Mouse (Mus musculus) right cerebral cortex, adult 2 months (tissue): ENCODE data around the gene Rtn3.
A peak's percentile ranks its signal among the peaks of the same experiment; 100 is the strongest.

Source experiments
- DNase-seq, 2 experiments: peaks; one replicate each; pipeline ENCODE4 v3.0.0; 2021 to 2022; ENCODE audit warnings: low spot score in 2 of 2

Gene Rtn3

DNA sequence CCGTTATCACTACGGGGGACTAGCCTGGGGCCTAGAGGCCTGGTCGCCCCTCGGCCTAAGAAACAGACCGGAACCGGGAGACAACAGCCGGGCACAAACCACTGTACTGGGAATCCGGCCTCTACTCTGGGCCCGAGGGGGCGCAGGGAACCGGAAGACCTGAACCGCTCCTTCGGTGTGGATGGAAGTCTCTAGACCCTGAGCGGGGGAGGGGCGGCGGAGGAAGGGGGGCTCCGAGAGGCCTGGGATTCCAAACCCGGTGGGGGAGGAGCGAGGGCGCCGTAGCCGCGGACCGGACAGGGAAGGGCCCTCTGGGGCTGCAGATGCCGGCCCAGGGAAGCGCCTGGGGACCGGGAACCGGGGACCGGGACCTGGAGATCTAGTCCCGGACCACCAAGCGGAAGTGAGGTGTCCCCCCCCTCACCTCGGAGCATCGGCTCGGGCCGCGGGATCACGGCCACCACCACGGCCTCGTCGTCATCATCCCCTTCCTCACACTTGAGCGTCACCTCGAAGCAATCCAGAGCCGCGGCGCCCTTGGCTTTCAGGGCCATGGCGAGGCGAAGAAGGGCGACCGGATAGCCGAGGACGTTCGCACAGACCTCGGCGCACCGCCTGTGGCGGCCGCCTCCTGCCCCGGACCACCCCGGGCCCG is 100.7 kb downstream of the Rtn3 start:
- DNase-seq: peak; percentile 37 to 59

DNA sequence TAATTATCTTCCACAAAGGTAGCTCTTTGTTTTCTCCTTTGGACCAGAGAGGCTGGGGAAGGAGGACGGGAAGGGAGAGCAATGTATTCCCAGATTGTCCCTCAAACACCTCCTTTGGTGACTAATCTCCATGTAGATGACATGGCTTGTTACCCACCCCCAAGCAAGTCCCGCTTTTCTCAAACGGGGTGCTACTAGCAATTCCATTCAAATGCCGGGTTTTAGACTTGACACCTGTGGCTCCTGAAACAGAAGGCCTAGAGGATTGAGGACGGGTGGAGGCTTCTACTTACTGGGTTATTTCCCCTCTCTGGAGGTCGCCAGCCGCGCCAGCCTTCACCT is 101.2 kb downstream of the Rtn3 start:
- peak in 1 of 2 experiments; percentile 37 for DNase-seq

DNA sequence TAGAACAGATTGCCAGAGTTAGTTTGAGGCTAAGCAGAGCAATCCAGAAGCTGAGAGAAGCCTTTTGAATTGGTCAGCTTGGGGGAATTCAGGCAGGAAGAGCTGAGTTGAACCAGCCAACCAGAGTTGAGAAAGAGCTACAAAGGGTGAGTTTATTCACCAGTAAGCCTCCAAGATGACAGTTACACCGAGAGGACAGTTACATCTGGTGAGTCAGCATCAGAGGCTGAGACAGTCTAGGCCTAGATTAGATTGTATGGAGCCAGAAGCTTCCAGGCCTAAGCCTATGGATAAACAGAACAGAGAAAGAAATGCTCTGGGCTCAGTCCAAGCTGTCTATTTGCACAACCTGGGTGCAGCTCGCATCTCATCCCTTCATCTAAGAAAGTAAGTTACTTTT is 105.4 kb downstream of the Rtn3 start:
- no peak for DNase-seq
